Mouse (Mus musculus) olfactory bulb, adult 2 months (tissue): ENCODE data around the gene Ajuba.

Experiments used
- CTCF ChIP-seq: fragments of 200-500 bp; IDR thresholded peaks from 2 replicates; pipeline ENCODE4 v1.5.1; 2012; ENCODE audit warnings: low read depth, mild to moderate bottlenecking, low read length, moderate library complexity; ENCODE audit not compliant: insufficient read depth
- POLR2A ChIP-seq: fragments of 200-500 bp; IDR thresholded peaks from 2 replicates; pipeline ENCODE4 v1.6.1; 2012; ENCODE audit warnings: mild to moderate bottlenecking, low read depth, low read length, moderate library complexity; ENCODE audit not compliant: insufficient read depth

DNA sequence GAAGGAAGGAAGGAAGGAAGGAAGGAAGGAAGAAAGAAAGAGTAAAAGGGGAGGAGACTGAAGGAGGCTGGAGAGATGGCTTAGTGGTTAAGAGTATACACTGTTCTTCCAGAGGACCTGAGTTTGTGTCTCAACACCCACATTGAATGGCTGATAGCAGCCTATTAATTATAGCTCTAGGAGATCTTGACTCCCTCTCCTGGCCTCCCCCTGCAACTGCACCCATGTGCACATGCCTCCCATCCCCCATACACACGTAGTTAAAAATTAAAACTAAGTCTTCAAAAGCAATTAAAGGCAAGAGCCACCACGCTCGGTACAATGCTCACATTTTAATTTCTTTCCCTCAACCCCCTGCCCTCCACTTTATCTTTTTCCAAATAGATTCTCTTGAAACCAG, 16.7 kb upstream of the Ajuba start:
- no peak for TF ChIP-seq POLR2A
- TF ChIP-seq CTCF: no peak
